Mouse (Mus musculus): ENCODE results near the gene Gpr87. TPM values are rescaled to one million over a fixed set of nuclear protein-coding genes. Genes with fewer than 3 reads are reported as not detected.

Gpr87 gene
- polyA plus RNA-seq, 1 experiment from 2014 or later, result not detected

DNA sequence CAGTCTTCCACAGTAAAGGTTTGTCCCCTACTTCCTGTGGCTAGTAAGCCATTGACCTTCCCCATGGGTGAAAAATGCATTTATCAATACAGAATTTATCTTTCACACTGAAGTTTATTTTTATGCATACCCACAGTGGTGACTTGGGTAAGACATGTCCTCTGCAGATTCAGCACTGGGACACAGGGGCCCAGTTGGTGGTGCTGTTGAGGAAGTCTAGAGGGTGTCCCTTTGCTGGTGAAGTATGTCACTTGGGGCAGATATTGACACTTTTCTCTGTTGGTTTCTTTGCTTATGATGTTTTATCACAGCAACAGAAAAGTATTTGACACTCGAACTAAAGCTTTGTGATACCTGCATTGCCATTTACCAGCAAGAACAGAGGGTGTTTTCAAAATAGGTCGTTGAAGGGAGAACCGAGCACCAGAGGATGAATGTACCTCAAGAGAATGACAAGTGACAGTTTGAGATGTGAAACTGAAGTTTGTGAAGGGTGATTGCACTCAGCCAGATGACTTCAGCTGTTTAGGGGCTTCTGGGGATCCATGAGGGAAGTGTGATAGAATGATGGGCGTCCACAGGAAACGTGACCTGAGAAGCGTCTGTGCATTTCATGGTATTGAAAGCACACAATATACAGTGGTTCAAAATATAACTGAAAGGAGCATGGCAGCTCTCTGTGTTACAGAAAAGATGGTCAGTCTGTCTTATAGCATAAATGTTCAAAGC is 20.3 kb downstream of the Gpr87 start:
- no peaks in the 10 kb centered on the region for H3K4me1 ChIP-seq (replicated peaks; ENCODE audit: control insufficient read depth, insufficient read depth, low read length)
- no peak for ATAC-seq
- no peaks in the 10 kb centered on the region for H3K36me3 ChIP-seq (ENCODE audit: control insufficient read depth, insufficient read depth)
- no peaks in the 10 kb centered on the region for H3K9me3 ChIP-seq (ENCODE audit: control insufficient read depth, low read length)
- no peak overlapping the region for H3K4me3 ChIP-seq (replicated peaks; ENCODE audit: low read length)
- H3K9ac ChIP-seq (replicated peaks; ENCODE audit: low read depth, low read length), result no peak overlapping the region
- no peaks in the 10 kb centered on the region for H3K27me3 ChIP-seq (replicated peaks; ENCODE audit: control insufficient read depth, insufficient read depth, low read length)
- no peak overlapping the region for H3K4me2 ChIP-seq (ENCODE audit: low read length)
- 87% methylated on average over 6 of the region's 6 CpGs for WGBS
- H3K27ac ChIP-seq (ENCODE audit: low read length), result no peak overlapping the region

- no peaks in the 10 kb centered on the region for H3K9me3 ChIP-seq (ENCODE audit: control insufficient read depth, low read length)
- no peaks in the 10 kb centered on the region for H3K4me1 ChIP-seq (replicated peaks; ENCODE audit: control insufficient read depth, insufficient read depth, low read length)
- H3K4me3 ChIP-seq (replicated peaks; ENCODE audit: low read length), result no peak overlapping the region
- WGBS, result 81% methylated on average over 2 of the region's 2 CpGs
- no peaks in the 10 kb centered on the region for H3K27me3 ChIP-seq (replicated peaks; ENCODE audit: control insufficient read depth, insufficient read depth, low read length)
- no peaks in the 10 kb centered on the region for H3K36me3 ChIP-seq (ENCODE audit: control insufficient read depth, insufficient read depth)
- H3K9ac ChIP-seq (replicated peaks; ENCODE audit: low read depth, low read length), result no peak overlapping the region
- no peak for ATAC-seq
- no peak overlapping the region for H3K4me2 ChIP-seq (ENCODE audit: low read length)
- H3K27ac ChIP-seq (ENCODE audit: low read length), result no peak overlapping the region
Observed at GRCm38 (mm10) chr3:59169921-59170627, 24.8 kb downstream of the Gpr87 start.

GRCm38 (mm10) chr3:59169215-59169614 is 25.7 kb downstream of the Gpr87 start:
- no peak overlapping the region for H3K4me2 ChIP-seq (ENCODE audit: low read length)
- H3K4me1 ChIP-seq (replicated peaks; ENCODE audit: control insufficient read depth, insufficient read depth, low read length), result no peaks in the 10 kb centered on the region
- H3K27ac ChIP-seq (ENCODE audit: low read length), result no peak overlapping the region
- H3K9me3 ChIP-seq (ENCODE audit: control insufficient read depth, low read length), result no peaks in the 10 kb centered on the region
- WGBS, result 87% methylated on average over 4 of the region's 4 CpGs
- no peak overlapping the region for H3K4me3 ChIP-seq (replicated peaks; ENCODE audit: low read length)
- no peaks in the 10 kb centered on the region for H3K27me3 ChIP-seq (replicated peaks; ENCODE audit: control insufficient read depth, insufficient read depth, low read length)
- ATAC-seq, result no peak
- H3K36me3 ChIP-seq (ENCODE audit: control insufficient read depth, insufficient read depth), result no peaks in the 10 kb centered on the region
- no peak overlapping the region for H3K9ac ChIP-seq (replicated peaks; ENCODE audit: low read depth, low read length)

GRCm38 (mm10) chr3:59168476-59168875 is 26.4 kb downstream of the Gpr87 start:
- no peaks in the 10 kb centered on the region for H3K9me3 ChIP-seq (ENCODE audit: control insufficient read depth, low read length)
- H3K9ac ChIP-seq (replicated peaks; ENCODE audit: low read depth, low read length), result no peak overlapping the region
- H3K27me3 ChIP-seq (replicated peaks; ENCODE audit: control insufficient read depth, insufficient read depth, low read length), result no peaks in the 10 kb centered on the region
- no peak overlapping the region for H3K27ac ChIP-seq (ENCODE audit: low read length)
- ATAC-seq, result no peak
- no peaks in the 10 kb centered on the region for H3K36me3 ChIP-seq (ENCODE audit: control insufficient read depth, insufficient read depth)
- no peak overlapping the region for H3K4me3 ChIP-seq (replicated peaks; ENCODE audit: low read length)
- WGBS, result 91% methylated on average over 6 of the region's 6 CpGs
- no peaks in the 10 kb centered on the region for H3K4me1 ChIP-seq (replicated peaks; ENCODE audit: control insufficient read depth, insufficient read depth, low read length)
- no peak overlapping the region for H3K4me2 ChIP-seq (ENCODE audit: low read length)

DNA sequence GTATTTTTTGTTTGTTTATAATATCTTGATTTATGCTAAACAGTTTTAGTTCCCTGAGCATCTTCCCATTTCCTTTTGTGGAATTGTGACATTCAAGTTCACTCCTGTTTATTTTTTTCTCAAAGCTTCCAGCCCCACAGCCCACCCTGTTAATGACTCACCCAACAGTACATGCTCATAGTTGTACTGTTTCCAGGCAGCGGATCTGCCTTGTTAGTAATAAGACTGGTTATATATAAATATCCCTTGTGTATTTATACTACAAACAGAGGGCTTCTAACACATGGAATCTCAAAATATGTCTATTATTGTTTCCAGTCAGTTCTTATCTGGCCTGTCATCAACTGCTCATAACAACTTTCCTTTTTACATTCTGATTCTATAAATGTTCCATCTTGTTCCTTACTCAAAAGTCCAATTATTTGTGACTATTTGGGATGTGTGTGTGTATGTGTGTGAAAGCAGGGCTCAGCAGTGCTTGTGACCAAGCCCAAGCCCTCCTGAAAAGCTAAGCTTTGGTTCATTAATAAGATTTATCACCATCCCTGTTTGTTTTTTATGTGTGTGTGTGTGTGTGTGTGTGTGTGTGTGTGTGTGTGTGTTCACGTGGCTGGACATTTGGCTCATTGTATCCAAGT is 27.4 kb downstream of the Gpr87 start:
- H3K9ac ChIP-seq (replicated peaks; ENCODE audit: low read depth, low read length), result no peak overlapping the region
- 79% methylated on average over 2 of the region's 2 CpGs for WGBS
- ATAC-seq, result no peak

DNA sequence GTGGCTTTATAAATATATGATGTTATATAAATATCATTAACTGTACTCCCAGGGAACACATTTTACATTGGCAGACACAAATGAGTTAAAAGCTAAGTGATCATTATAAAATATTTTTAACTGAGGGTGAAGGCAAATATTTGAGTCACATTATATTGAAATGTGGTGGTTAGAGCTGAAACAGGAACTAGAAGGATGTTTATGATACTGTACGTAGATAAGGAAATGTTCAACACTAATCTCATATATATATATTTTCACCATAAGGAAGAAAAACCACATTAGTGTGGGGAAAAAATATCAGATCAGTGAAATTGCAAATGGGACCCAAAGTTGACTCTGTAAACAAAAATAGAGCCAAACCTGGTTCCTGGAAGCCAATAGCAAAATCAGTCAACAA is 34.4 kb downstream of the Gpr87 start:
- Histone ChIP-seq H3K9ac (replicated peaks; ENCODE audit: low read depth, low read length) (no peak overlapping the region), H3K4me3 (replicated peaks; ENCODE audit: low read length) (no peak overlapping the region), H3K36me3 (ENCODE audit: control insufficient read depth, insufficient read depth) (no peaks in the 10 kb centered on the region), H3K27ac (ENCODE audit: low read length) (no peak overlapping the region), H3K4me2 (ENCODE audit: low read length) (no peak overlapping the region), H3K4me1 (replicated peaks; ENCODE audit: control insufficient read depth, insufficient read depth, low read length) (no peaks in the 10 kb centered on the region), H3K9me3 (ENCODE audit: control insufficient read depth, low read length) (no peaks in the 10 kb centered on the region), H3K27me3 (replicated peaks; ENCODE audit: control insufficient read depth, insufficient read depth, low read length) (no peaks in the 10 kb centered on the region)
- ATAC-seq, result no peak
- 100% methylated on average over 1 of the region's 1 CpGs for WGBS

More for the DNA sequence above, 27.4 kb downstream of the Gpr87 start:
- H3K9me3 ChIP-seq (ENCODE audit: control insufficient read depth, low read length), result no peaks in the 10 kb centered on the region
- no peaks in the 10 kb centered on the region for H3K4me1 ChIP-seq (replicated peaks; ENCODE audit: control insufficient read depth, insufficient read depth, low read length)
- H3K27ac ChIP-seq (ENCODE audit: low read length), result no peak overlapping the region
- no peaks in the 10 kb centered on the region for H3K27me3 ChIP-seq (replicated peaks; ENCODE audit: control insufficient read depth, insufficient read depth, low read length)
- H3K36me3 ChIP-seq (ENCODE audit: control insufficient read depth, insufficient read depth), result no peaks in the 10 kb centered on the region
- no peak overlapping the region for H3K4me2 ChIP-seq (ENCODE audit: low read length)
- H3K4me3 ChIP-seq (replicated peaks; ENCODE audit: low read length), result no peak overlapping the region

GRCm38 (mm10) chr3:59157048-59157447 is 37.9 kb downstream of the Gpr87 start:
- Histone ChIP-seq H3K36me3 (ENCODE audit: control insufficient read depth, insufficient read depth) (no peaks in the 10 kb centered on the region), H3K4me3 (replicated peaks; ENCODE audit: low read length) (no peak overlapping the region), H3K4me2 (ENCODE audit: low read length) (no peak overlapping the region), H3K27ac (ENCODE audit: low read length) (no peak overlapping the region), H3K27me3 (replicated peaks; ENCODE audit: control insufficient read depth, insufficient read depth, low read length) (no peaks in the 10 kb centered on the region), H3K4me1 (replicated peaks; ENCODE audit: control insufficient read depth, insufficient read depth, low read length) (no peaks in the 10 kb centered on the region), H3K9me3 (ENCODE audit: control insufficient read depth, low read length) (no peaks in the 10 kb centered on the region), H3K9ac (replicated peaks; ENCODE audit: low read depth, low read length) (no peak overlapping the region)
- 94% methylated on average over 5 of the region's 5 CpGs for WGBS
- ATAC-seq, result no peak

DNA sequence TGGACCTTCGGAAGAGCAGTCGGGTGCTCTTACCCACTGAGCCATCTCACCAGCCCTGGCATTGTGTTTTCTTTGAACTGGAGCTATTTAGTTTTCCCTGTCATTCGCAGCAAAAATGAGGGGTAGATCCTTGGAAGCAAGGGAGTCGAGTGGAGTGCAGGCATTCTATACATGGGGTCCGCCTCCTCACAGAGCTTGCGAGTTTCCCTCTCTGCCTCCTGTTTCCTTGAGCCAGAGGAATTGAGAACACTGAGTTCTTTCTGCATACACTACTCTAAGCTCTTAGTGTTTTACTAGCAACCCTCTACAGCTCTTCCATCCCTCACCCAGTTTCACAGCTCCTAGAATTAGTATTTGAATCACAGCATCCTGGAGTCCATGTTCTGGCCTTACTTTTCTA is 39.5 kb downstream of the Gpr87 start:
- 94% methylated on average over 6 of the region's 6 CpGs for WGBS
- Histone ChIP-seq H3K36me3 (ENCODE audit: control insufficient read depth, insufficient read depth) (no peaks in the 10 kb centered on the region), H3K27me3 (replicated peaks; ENCODE audit: control insufficient read depth, insufficient read depth, low read length) (no peaks in the 10 kb centered on the region), H3K4me2 (ENCODE audit: low read length) (no peak overlapping the region), H3K27ac (ENCODE audit: low read length) (no peak overlapping the region), H3K9me3 (ENCODE audit: control insufficient read depth, low read length) (no peaks in the 10 kb centered on the region), H3K4me1 (replicated peaks; ENCODE audit: control insufficient read depth, insufficient read depth, low read length) (no peaks in the 10 kb centered on the region), H3K4me3 (replicated peaks; ENCODE audit: low read length) (no peak overlapping the region), H3K9ac (replicated peaks; ENCODE audit: low read depth, low read length) (no peak overlapping the region)
- no peak for ATAC-seq

GRCm38 (mm10) chr3:59154888-59155287 is 40.0 kb downstream of the Gpr87 start:
- no peak overlapping the region for H3K4me2 ChIP-seq (ENCODE audit: low read length)
- 90% methylated on average over 2 of the region's 2 CpGs for WGBS

More at GRCm38 (mm10) chr3:59154888-59155287, 40.0 kb downstream of the Gpr87 start:
- Histone ChIP-seq H3K9me3 (ENCODE audit: control insufficient read depth, low read length) (no peaks in the 10 kb centered on the region), H3K27me3 (replicated peaks; ENCODE audit: control insufficient read depth, insufficient read depth, low read length) (no peaks in the 10 kb centered on the region), H3K4me1 (replicated peaks; ENCODE audit: control insufficient read depth, insufficient read depth, low read length) (no peaks in the 10 kb centered on the region), H3K4me3 (replicated peaks; ENCODE audit: low read length) (no peak overlapping the region), H3K27ac (ENCODE audit: low read length) (no peak overlapping the region), H3K36me3 (ENCODE audit: control insufficient read depth, insufficient read depth) (no peaks in the 10 kb centered on the region), H3K9ac (replicated peaks; ENCODE audit: low read depth, low read length) (no peak overlapping the region)
- no peak for ATAC-seq
